Mouse (Mus musculus): Measurements from ENCODE around the gene Npas1. TPM values are rescaled to one million over a fixed set of nuclear protein-coding genes. Genes with fewer than 3 reads are reported as not detected.

Npas1 gene
- polyA plus RNA-seq, 1 experiment from 2014 or later = 0.45 TPM

- Histone ChIP-seq H3K27ac (no peak overlapping the region), H3K27me3 (ENCODE audit: insufficient read depth, poor library complexity, severe bottlenecking) (peaks cover 54% of the 10 kb centered on the region), H3K36me3 (no peaks in the 10 kb centered on the region), H3K9me3 (no peaks in the 10 kb centered on the region), H3K4me3 (no peak overlapping the region), H3K4me1 (peaks cover 8% of the 10 kb centered on the region; the same call in 1 of the 2 replicates)
- 13% methylated on average over 8 of the region's 8 CpGs for WGBS
- DNase-seq (ENCODE audit: low spot score) = no peak
These were observed 12.4 kb downstream of the Npas1 start for GRCm38 (mm10) chr7:16465160-16465559.

GRCm38 (mm10) chr7:16463214-16463613, 14.3 kb downstream of the Npas1 start:
- Histone ChIP-seq H3K27ac (no peak overlapping the region), H3K27me3 (ENCODE audit: insufficient read depth, poor library complexity, severe bottlenecking) (peaks cover 36% of the 10 kb centered on the region), H3K9me3 (0 out of 2 replicates have a peak, but pooled peaks cover 3% of the 10 kb centered on the region), H3K4me1 (peaks cover 8% of the 10 kb centered on the region; the same call in 1 of the 2 replicates), H3K36me3 (no peaks in the 10 kb centered on the region), H3K4me3 (no peak overlapping the region)
- peak; percentile 89 for DNase-seq (ENCODE audit: low spot score)
- WGBS = 6% methylated on average over 14 of the region's 14 CpGs

- DNase-seq (ENCODE audit: low spot score) = no peak
- H3K4me1 ChIP-seq = no peaks in the 10 kb centered on the region
- no peak overlapping the region for H3K27ac ChIP-seq
- peaks cover 7% of the 10 kb centered on the region for H3K36me3 ChIP-seq
- 0 out of 2 replicates have a peak, but pooled peaks cover 3% of the 10 kb centered on the region for H3K9me3 ChIP-seq
- H3K27me3 ChIP-seq (ENCODE audit: insufficient read depth, poor library complexity, severe bottlenecking) = peaks cover 31% of the 10 kb centered on the region
- H3K4me3 ChIP-seq = no peak overlapping the region
- WGBS = 78% methylated on average over 6 of the region's 6 CpGs
These were observed 15.8 kb downstream of the Npas1 start for GRCm38 (mm10) chr7:16461705-16462104.

- H3K36me3 ChIP-seq = peaks cover 11% of the 10 kb centered on the region
- 59% methylated on average over 6 of the region's 6 CpGs for WGBS
- DNase-seq (ENCODE audit: low spot score) = no peak
- no peak overlapping the region for H3K27ac ChIP-seq
- H3K4me1 ChIP-seq = no peaks in the 10 kb centered on the region
- peaks cover 31% of the 10 kb centered on the region for H3K27me3 ChIP-seq (ENCODE audit: insufficient read depth, poor library complexity, severe bottlenecking)
- H3K9me3 ChIP-seq = 0 out of 2 replicates have a peak, but pooled peaks cover 3% of the 10 kb centered on the region
- H3K4me3 ChIP-seq = no peak overlapping the region
These were observed 16.4 kb downstream of the Npas1 start for GRCm38 (mm10) chr7:16461151-16461550.

GRCm38 (mm10) chr7:16460566-16460965, 17.0 kb downstream of the Npas1 start:
- Histone ChIP-seq H3K4me3 (no peak overlapping the region), H3K36me3 (peaks cover 17% of the 10 kb centered on the region), H3K4me1 (no peaks in the 10 kb centered on the region), H3K27ac (no peak overlapping the region), H3K9me3 (0 out of 2 replicates have a peak, but pooled peaks cover 3% of the 10 kb centered on the region), H3K27me3 (ENCODE audit: insufficient read depth, poor library complexity, severe bottlenecking) (peaks cover 31% of the 10 kb centered on the region)
- DNase-seq (ENCODE audit: low spot score) = no peak
- WGBS = 60% methylated on average over 13 of the region's 13 CpGs

- 0 out of 2 replicates have a peak, but pooled peaks cover 3% of the 10 kb centered on the region for H3K9me3 ChIP-seq
- no peak overlapping the region for H3K27ac ChIP-seq
- peaks cover 12% of the 10 kb centered on the region for H3K4me1 ChIP-seq
- peaks cover 13% of the 10 kb centered on the region for H3K27me3 ChIP-seq (ENCODE audit: insufficient read depth, poor library complexity, severe bottlenecking)
- DNase-seq (ENCODE audit: low spot score) = no peak
- H3K36me3 ChIP-seq = peaks cover 26% of the 10 kb centered on the region
- H3K4me3 ChIP-seq = no peak overlapping the region
- WGBS = 70% methylated on average over 5 of the region's 5 CpGs
These were observed 21.2 kb downstream of the Npas1 start for GRCm38 (mm10) chr7:16456289-16456688.

- H3K36me3 ChIP-seq = peaks cover 26% of the 10 kb centered on the region
- DNase-seq (ENCODE audit: low spot score) = no peak
- 88% methylated on average over 14 of the region's 14 CpGs for WGBS
- no peak overlapping the region for H3K4me3 ChIP-seq
- peaks cover 13% of the 10 kb centered on the region for H3K4me1 ChIP-seq
- H3K9me3 ChIP-seq = 0 out of 2 replicates have a peak, but pooled peaks cover 3% of the 10 kb centered on the region
- no peak overlapping the region for H3K27ac ChIP-seq
- H3K27me3 ChIP-seq (ENCODE audit: insufficient read depth, poor library complexity, severe bottlenecking) = no peaks in the 10 kb centered on the region
These were observed 22.5 kb downstream of the Npas1 start for GRCm38 (mm10) chr7:16455016-16455415.

- Histone ChIP-seq H3K9me3 (no peaks in the 10 kb centered on the region), H3K36me3 (peaks cover 26% of the 10 kb centered on the region), H3K4me3 (peak overlapping the region; percentile 86), H3K4me1 (peaks cover 13% of the 10 kb centered on the region), H3K27me3 (ENCODE audit: insufficient read depth, poor library complexity, severe bottlenecking) (no peaks in the 10 kb centered on the region), H3K27ac (peak overlapping the region; percentile 83)
- WGBS = under 1% methylated on average over 23 of the region's 23 CpGs
- no peak for DNase-seq (ENCODE audit: low spot score)
These were observed 24.3 kb downstream of the Npas1 start for GRCm38 (mm10) chr7:16453118-16453711.

GRCm38 (mm10) chr7:16452587-16453073, 24.9 kb downstream of the Npas1 start, which contains the start of gene Tmem160:
Gene Tmem160 (plus strand): TSS chr7:16452779.
- H3K27ac ChIP-seq = peak within 1 kb of the TSS; percentile 83
- 2% methylated on average over 30 of the region's 30 CpGs for WGBS
- peak; percentile 97 for DNase-seq (ENCODE audit: low spot score)
- H3K9me3 ChIP-seq = no peaks in the 10 kb centered on the region
- H3K27me3 ChIP-seq (ENCODE audit: insufficient read depth, poor library complexity, severe bottlenecking) = no peaks in the 10 kb centered on the region
- H3K4me1 ChIP-seq = peaks cover 13% of the 10 kb centered on the region
- H3K36me3 ChIP-seq = peaks cover 26% of the 10 kb centered on the region
- H3K4me3 ChIP-seq = peak within 1 kb of the TSS; percentile 86

- WGBS = 68% methylated on average over 6 of the region's 6 CpGs
- peaks cover 13% of the 10 kb centered on the region for H3K4me1 ChIP-seq
These were observed 25.9 kb downstream of the Npas1 start for GRCm38 (mm10) chr7:16451656-16452055.

GRCm38 (mm10) chr7:16441241-16441640, 36.3 kb downstream of the Npas1 start:
- no peaks in the 10 kb centered on the region for H3K9me3 ChIP-seq
- H3K27ac ChIP-seq = no peak overlapping the region
- no peaks in the 10 kb centered on the region for H3K27me3 ChIP-seq (ENCODE audit: insufficient read depth, poor library complexity, severe bottlenecking)
- no peak overlapping the region for H3K4me3 ChIP-seq
- DNase-seq (ENCODE audit: low spot score) = no peak
- H3K36me3 ChIP-seq = peaks cover 8% of the 10 kb centered on the region
- H3K4me1 ChIP-seq = peaks cover 7% of the 10 kb centered on the region

More at GRCm38 (mm10) chr7:16451656-16452055, 25.9 kb downstream of the Npas1 start:
- Histone ChIP-seq H3K27me3 (ENCODE audit: insufficient read depth, poor library complexity, severe bottlenecking) (no peaks in the 10 kb centered on the region), H3K36me3 (peaks cover 19% of the 10 kb centered on the region), H3K4me3 (no peak overlapping the region), H3K9me3 (no peaks in the 10 kb centered on the region), H3K27ac (peak overlapping the region; percentile 47; the same call in 1 of the 2 replicates)
- DNase-seq (ENCODE audit: low spot score) = no peak

- peak overlapping the region; percentile 18; the same call in 1 of the 2 replicates for H3K27ac ChIP-seq
- no peak for DNase-seq (ENCODE audit: low spot score)
- no peaks in the 10 kb centered on the region for H3K9me3 ChIP-seq
- H3K4me3 ChIP-seq = no peak overlapping the region
- H3K4me1 ChIP-seq = peaks cover 40% of the 10 kb centered on the region
- WGBS = 95% methylated on average over 9 of the region's 9 CpGs
- H3K27me3 ChIP-seq (ENCODE audit: insufficient read depth, poor library complexity, severe bottlenecking) = no peaks in the 10 kb centered on the region
- H3K36me3 ChIP-seq = peaks cover 70% of the 10 kb centered on the region
These were observed 42.4 kb downstream of the Npas1 start for GRCm38 (mm10) chr7:16435088-16435487.

- no peak for DNase-seq (ENCODE audit: low spot score)
- Histone ChIP-seq H3K36me3 (peaks cover 86% of the 10 kb centered on the region), H3K27ac (peak overlapping the region; percentile 87), H3K4me1 (peaks cover 40% of the 10 kb centered on the region), H3K9me3 (no peaks in the 10 kb centered on the region), H3K4me3 (peak overlapping the region; percentile 19), H3K27me3 (ENCODE audit: insufficient read depth, poor library complexity, severe bottlenecking) (no peaks in the 10 kb centered on the region)
- 53% methylated on average over 3 of the region's 3 CpGs for WGBS
These were observed 44.1 kb downstream of the Npas1 start for GRCm38 (mm10) chr7:16433352-16433971.

Data from heart, embryonic 10.5 days (tissue).